Mouse (Mus musculus) liver, embryonic 11.5 days (tissue): ENCODE measurements around the gene 4930568D16Rik. TPM values are rescaled to one million over a fixed set of nuclear protein-coding genes. Genes with fewer than 3 reads are reported as not detected.

Source experiments
- ATAC-seq: fragments of 200-750 bp; cut with Nextera tagmentation; replicated peaks from 2 replicates; pipeline ENCODE4 v1.8.0; 2017; ENCODE audit warnings: moderate number of reproducible peaks, mild to moderate bottlenecking, moderate TSS enrichment, moderate library complexity; ENCODE audit not compliant: low FRiP score
- DNase-seq: peaks from one replicate; pipeline ENCODE4 v3.0.0-alpha.2; 2017; ENCODE audit warnings: low spot score
- H3K27ac ChIP-seq: fragments of 300-500 bp; sonication (generic); 2 replicates; pipeline ENCODE4 v1.5.1; 2014; ENCODE audit warnings: mild to moderate bottlenecking, low read depth, low read length, control low read depth
- H3K27me3 ChIP-seq: fragments of 300-500 bp; sonication (generic); replicated peaks from 2 replicates; pipeline ENCODE4 v1.6.1; 2014; ENCODE audit warnings: low read length, mixed read lengths; ENCODE audit not compliant: control insufficient read depth, insufficient read depth
- H3K36me3 ChIP-seq: fragments of 300-500 bp; sonication (generic); 2 replicates; pipeline ENCODE4 v1.6.1; 2014; ENCODE audit warnings: mild to moderate bottlenecking, low read length, moderate library complexity, mixed read lengths; ENCODE audit not compliant: control insufficient read depth, insufficient read depth
- H3K4me1 ChIP-seq: fragments of 300-500 bp; sonication (generic); replicated peaks from 2 replicates; pipeline ENCODE4 v1.6.1; 2014; ENCODE audit warnings: low read length, mixed read lengths; ENCODE audit not compliant: control insufficient read depth, insufficient read depth
- H3K4me2 ChIP-seq: fragments of 300-500 bp; sonication (generic); 2 replicates; pipeline ENCODE4 v1.6.1; 2014; ENCODE audit warnings: mild to moderate bottlenecking, control low read depth, moderate library complexity
- H3K4me3 ChIP-seq: fragments of 300-500 bp; sonication (generic); 2 replicates; pipeline ENCODE4 v1.5.1; 2014; ENCODE audit warnings: low read depth, low read length, control low read depth
- H3K9ac ChIP-seq: fragments of 300-500 bp; sonication (generic); 2 replicates; pipeline ENCODE4 v1.6.1; 2014; ENCODE audit warnings: low read depth, low read length, control low read depth
- H3K9me3 ChIP-seq: fragments of 300-500 bp; sonication (generic); 2 replicates; pipeline ENCODE4 v1.6.1; 2016; ENCODE audit warnings: low read length, inconsistent platforms, mixed read lengths; ENCODE audit not compliant: control insufficient read depth
- WGBS: fragments of 180-500 bp; shearing (Covaris S2); extraction: QIAGEN DNeasy Blood & Tissue Kit; methylation state at CpG from one replicate; pipeline ENCODE4 v1.1.7; 2014; 5-methylcytosine and 5-hydroxymethylcytosine counted together
- polyA plus RNA-seq: library from polyadenylated mRNA; unstranded; fragments of >200 nt; fragmentation: Nextera tagmentation; extraction: Ambion mirVana; gene quantifications from 2 replicates; pipeline ENCODE4 v1.2.1, GENCODE M21; 2014

The 4930568D16Rik gene
- polyA plus RNA-seq, 1 experiment from 2014 or later: not detected

DNA sequence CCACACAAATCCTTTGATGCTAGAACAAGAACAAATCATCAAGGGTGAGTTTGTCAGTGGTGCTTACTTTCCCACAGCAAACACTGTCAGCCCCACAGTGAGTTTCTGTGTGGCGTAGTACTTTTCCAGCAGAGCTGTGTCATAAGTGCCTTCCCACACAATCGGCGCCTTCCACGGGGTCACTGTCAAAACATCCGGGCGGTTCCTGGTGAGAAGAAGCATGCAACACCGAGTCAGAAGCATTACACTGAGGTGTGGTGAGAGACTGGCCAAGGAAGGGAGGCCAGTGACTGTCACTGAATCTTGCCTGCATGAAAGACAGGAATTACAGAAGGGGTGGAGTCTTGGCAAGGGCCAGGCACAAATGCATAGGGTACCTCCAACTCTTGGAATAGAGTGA lies 40.3 kb upstream of the 4930568D16Rik start:
- H3K36me3 ChIP-seq: peaks cover 12% of the 10 kb centered on the region; the same call in 1 of the 2 replicates
- no peak overlapping the region for H3K4me2 ChIP-seq
- no peaks in the 10 kb centered on the region for H3K4me1 ChIP-seq
- H3K27me3 ChIP-seq: no peaks in the 10 kb centered on the region
- H3K9me3 ChIP-seq: no peaks in the 10 kb centered on the region
- no peak for DNase-seq
- no peak overlapping the region for H3K27ac ChIP-seq
- H3K9ac ChIP-seq: no peak overlapping the region
- no peak for ATAC-seq
- 83% methylated on average over 7 of the region's 7 CpGs for WGBS
- H3K4me3 ChIP-seq: no peak overlapping the region

DNA sequence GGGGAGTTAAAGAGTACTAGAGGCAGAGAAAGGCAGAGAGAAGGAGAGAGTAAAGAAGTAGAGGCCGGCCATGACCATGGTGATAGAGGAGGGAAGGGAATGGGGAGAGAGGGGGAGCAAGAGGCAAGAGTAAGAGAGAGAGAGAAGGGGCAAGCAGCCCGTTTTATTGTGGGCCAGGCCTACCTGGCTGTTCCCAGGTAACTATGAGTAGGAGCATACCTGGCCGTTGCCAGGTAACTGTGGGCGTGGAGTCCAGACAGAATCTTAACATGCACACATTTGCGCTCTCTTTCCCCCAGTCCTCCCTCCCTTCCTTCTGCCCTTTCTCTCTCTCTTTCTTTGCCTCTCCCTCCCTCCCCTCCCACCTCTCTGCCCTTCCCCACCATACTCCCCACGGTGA lies 39.7 kb upstream of the 4930568D16Rik start:
- H3K36me3 ChIP-seq: peaks cover 12% of the 10 kb centered on the region; the same call in 1 of the 2 replicates
- H3K27me3 ChIP-seq: no peaks in the 10 kb centered on the region
- no peak for DNase-seq
- H3K9ac ChIP-seq: no peak overlapping the region
- H3K27ac ChIP-seq: no peak overlapping the region
- ATAC-seq: no peak
- no peak overlapping the region for H3K4me3 ChIP-seq
- no peak overlapping the region for H3K4me2 ChIP-seq
- 85% methylated on average over 6 of the region's 6 CpGs for WGBS
- H3K9me3 ChIP-seq: no peaks in the 10 kb centered on the region
- H3K4me1 ChIP-seq: no peaks in the 10 kb centered on the region

DNA sequence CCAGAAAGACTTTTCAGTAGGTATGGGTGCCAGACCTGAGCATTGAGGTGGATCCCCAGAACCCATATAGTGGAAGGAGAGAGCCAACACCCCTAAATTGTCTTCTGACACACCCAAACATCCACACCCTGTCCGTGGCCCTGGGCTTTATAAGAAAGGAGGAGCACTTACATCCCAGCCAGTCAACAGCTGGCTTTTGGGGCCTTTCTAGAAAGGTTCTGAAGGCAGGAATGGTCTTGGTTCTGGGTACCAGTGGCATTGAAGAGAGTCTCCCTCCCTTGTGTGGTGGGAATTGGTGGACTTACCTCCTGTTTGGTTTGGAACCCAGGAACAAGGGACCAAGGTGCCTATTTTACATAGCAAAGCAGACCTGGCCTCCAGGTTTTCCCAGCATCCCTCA lies 39.1 kb upstream of the 4930568D16Rik start:
- no peaks in the 10 kb centered on the region for H3K4me1 ChIP-seq
- no peaks in the 10 kb centered on the region for H3K27me3 ChIP-seq
- no peaks in the 10 kb centered on the region for H3K9me3 ChIP-seq
- H3K27ac ChIP-seq: no peak overlapping the region
- peaks cover 12% of the 10 kb centered on the region; the same call in 1 of the 2 replicates for H3K36me3 ChIP-seq
- no peak for ATAC-seq
- 82% methylated on average over 1 of the region's 1 CpGs for WGBS
- H3K4me3 ChIP-seq: no peak overlapping the region
- no peak for DNase-seq
- H3K9ac ChIP-seq: no peak overlapping the region
- H3K4me2 ChIP-seq: no peak overlapping the region

DNA sequence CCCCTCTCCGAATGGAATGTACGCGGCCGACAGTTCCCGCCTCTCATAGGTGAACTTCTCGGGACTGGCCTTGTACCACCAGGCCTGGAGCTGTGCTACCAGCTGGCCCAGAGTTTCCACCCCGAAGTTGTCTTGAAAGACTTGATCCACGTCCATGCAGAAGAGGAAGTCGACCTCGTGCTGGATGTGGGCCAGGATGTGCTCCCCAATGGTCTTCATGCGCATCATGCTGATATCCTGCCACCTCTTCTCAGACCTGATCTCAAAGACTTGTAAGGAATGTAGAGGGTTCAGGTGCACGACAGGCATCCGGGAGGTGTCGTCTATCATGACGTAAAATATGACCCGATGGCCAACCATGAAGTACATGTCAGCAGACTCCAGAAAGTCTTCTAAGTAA lies 34.9 kb upstream of the 4930568D16Rik start:
- Histone ChIP-seq H3K4me3 (no peak overlapping the region), H3K4me1 (no peaks in the 10 kb centered on the region), H3K27ac (no peak overlapping the region), H3K36me3 (peaks cover 2% of the 10 kb centered on the region; the same call in 1 of the 2 replicates), H3K9me3 (no peaks in the 10 kb centered on the region), H3K4me2 (no peak overlapping the region), H3K27me3 (no peaks in the 10 kb centered on the region), H3K9ac (no peak overlapping the region)
- DNase-seq (no peak), ATAC-seq (no peak)
- WGBS: 90% methylated on average over 16 of the region's 16 CpGs

DNA sequence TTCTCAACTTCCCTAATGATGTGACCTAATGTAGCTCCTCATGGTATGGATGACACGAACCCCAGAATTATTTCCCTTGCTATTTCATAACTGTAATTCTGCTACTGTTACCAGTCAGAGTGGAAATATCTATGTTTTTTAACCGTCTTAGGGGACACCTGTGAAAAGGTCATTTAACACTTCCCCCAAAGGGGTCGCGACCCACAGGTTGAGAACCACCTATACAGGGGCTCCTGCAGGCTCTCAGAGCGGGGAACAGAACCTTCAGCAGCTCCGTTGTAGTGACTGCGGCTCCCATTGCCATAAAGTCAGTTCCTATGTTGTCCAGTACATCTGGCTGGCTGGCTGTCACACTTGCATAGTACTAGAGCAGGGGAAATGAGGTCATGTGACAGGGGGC lies 33.2 kb upstream of the 4930568D16Rik start:
- DNase-seq (no peak), ATAC-seq (no peak)

DNA sequence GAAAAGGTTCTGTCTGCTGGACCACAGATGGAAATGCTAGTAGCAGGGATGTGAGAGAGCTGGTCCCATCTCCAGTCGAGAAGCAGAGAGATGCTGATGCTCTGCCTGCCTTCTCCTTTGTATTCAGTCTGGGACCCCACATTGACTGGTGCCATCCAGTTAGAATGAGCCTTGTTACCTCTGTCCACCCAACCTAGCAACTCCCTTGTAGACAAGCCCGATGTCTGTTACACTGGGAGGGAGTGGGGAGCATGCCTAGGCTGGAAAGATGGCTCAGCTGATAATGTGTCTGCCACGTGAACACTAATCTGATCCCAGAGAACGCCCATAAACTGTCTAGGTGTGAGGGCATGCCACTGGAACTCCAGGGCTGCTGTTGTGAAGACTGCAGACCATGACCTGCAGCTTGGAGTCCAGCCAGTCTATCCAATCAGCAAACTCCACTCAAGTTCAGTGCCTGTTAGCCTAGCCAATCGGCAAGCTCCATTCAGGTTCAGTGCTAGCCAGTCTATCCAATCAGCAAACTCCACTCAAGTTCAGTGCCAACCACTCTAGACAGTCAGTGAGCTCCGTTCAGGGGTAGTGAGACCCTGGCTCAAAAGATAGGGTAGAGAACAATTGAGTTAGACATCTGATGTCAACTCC lies 30.8 kb upstream of the 4930568D16Rik start:
- Histone ChIP-seq H3K9ac (no peak overlapping the region), H3K27ac (no peak overlapping the region), H3K4me3 (no peak overlapping the region), H3K36me3 (no peaks in the 10 kb centered on the region), H3K4me1 (no peaks in the 10 kb centered on the region), H3K4me2 (no peak overlapping the region), H3K9me3 (no peaks in the 10 kb centered on the region), H3K27me3 (no peaks in the 10 kb centered on the region)
- ATAC-seq: no peak
- 72% methylated on average over 6 of the region's 6 CpGs for WGBS
- DNase-seq: no peak

More for the DNA sequence above, 33.2 kb upstream of the 4930568D16Rik start:
- Histone ChIP-seq H3K36me3 (no peaks in the 10 kb centered on the region), H3K9me3 (no peaks in the 10 kb centered on the region), H3K9ac (no peak overlapping the region), H3K27ac (no peak overlapping the region), H3K4me3 (no peak overlapping the region), H3K4me2 (no peak overlapping the region), H3K27me3 (no peaks in the 10 kb centered on the region), H3K4me1 (no peaks in the 10 kb centered on the region)
- WGBS: 88% methylated on average over 7 of the region's 7 CpGs

DNA sequence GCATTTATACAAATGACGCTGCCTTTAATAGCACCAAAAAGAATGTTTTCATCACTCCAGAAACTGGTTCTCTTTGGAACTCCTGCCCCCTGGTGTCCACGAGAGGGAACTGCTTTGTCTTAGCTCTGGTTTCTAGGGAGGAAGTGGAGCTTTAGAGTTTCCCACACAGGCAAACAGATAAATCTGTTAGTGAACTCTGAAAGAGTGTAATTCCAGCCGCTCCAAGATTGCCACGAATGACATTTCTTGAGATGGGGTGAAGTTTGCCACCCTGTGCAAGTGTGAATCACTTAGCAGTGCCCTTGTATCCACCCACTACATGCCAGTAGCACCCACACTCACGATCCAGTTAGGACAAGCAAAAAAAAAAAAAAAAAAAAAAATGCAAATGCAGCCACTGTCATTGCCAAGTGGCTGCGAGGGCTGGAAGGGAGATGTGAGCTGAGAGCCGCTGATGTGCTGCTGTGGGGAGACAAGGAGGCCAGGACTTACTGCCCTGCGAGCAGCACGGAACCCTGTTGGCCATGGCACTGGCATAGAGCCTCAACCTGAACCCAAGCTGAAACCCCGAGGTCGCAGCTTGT lies 30.2 kb upstream of the 4930568D16Rik start:
- ATAC-seq (no peak), DNase-seq (no peak)
- Histone ChIP-seq H3K4me3 (no peak overlapping the region), H3K36me3 (no peaks in the 10 kb centered on the region), H3K9ac (no peak overlapping the region), H3K4me1 (no peaks in the 10 kb centered on the region), H3K27me3 (no peaks in the 10 kb centered on the region), H3K27ac (no peak overlapping the region), H3K4me2 (no peak overlapping the region), H3K9me3 (no peaks in the 10 kb centered on the region)
- 46% methylated on average over 11 of the region's 11 CpGs for WGBS

DNA sequence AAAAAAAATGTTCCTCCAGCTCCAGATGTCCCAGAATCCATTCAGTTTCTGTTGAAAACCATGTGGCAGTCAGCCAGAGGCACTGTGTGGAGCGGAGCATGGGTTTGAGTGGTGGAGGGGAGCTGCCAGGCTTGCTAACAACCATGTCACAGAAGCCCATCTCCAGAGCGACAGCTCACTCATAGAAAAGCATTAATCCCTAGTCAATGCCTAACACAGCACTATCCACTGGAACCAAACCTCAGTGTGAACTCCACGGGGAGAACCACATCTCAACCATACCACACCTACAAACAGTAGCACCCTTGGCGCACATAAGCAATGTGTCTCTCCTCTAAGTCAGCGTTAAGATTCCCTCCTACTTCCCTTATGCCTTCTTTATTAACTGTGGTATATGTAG lies 29.6 kb upstream of the 4930568D16Rik start, which contains the start of gene 4930402F06Rik:
4930402F06Rik (minus strand) TSS at position 80 of the 400 bp plus-strand sequence.
- WGBS: 68% methylated on average over 5 of the region's 5 CpGs
- Histone ChIP-seq H3K36me3 (no peaks in the 10 kb centered on the region), H3K9ac (no peak within 1 kb of the TSS), H3K27ac (no peak within 1 kb of the TSS), H3K4me3 (no peak within 1 kb of the TSS), H3K4me2 (no peak within 1 kb of the TSS), H3K4me1 (no peaks in the 10 kb centered on the region), H3K9me3 (no peaks in the 10 kb centered on the region), H3K27me3 (no peaks in the 10 kb centered on the region)
- ATAC-seq (no peak), DNase-seq (no peak)

DNA sequence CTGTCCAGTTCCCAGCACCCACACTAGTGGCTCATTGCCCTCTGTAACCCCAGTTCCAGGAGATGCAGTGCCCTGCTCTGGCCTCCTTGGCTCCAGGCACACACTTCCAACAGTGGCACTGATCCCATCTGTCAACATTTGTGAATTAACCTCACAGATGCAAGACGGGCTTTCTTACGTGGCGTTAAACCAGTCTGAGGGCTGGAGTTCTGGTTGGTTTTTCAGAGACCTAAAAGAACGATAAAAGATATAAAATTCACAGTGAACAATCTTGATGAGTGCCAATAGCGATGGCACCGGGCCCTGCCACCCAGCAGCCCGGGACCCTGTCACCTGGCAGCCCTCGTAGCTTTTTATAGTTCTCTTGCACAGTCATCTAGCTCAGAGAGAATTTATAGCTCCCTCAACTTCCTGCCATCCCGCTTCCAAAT lies 17.9 kb upstream of the 4930568D16Rik start:
- Histone ChIP-seq H3K4me2 (no peak overlapping the region), H3K27me3 (no peaks in the 10 kb centered on the region), H3K4me3 (no peak overlapping the region), H3K9ac (no peak overlapping the region), H3K9me3 (peaks cover 2% of the 10 kb centered on the region; the same call in 1 of the 2 replicates), H3K27ac (no peak overlapping the region), H3K36me3 (no peaks in the 10 kb centered on the region), H3K4me1 (no peaks in the 10 kb centered on the region)
- no peak for DNase-seq
- ATAC-seq: no peak
- 77% methylated on average over 9 of the region's 9 CpGs for WGBS
